Mouse (Mus musculus): Measurements from ENCODE around the gene Atp8b4.
"Not testable (repeated sequence)": the region's sequence is repeated elsewhere in the genome, so short reads cannot be mapped to it uniquely, and the experiment has no call there.

Gene Atp8b4

GRCm38 (mm10) chr2:126500521-126500920 lies at the start of gene Atp8b4:
TSS of gene Atp8b4 (minus strand) at chr2:126500674.
- DNase-seq (ENCODE audit: extremely low read depth, low read depth), result no peak

GRCm38 (mm10) chr2:126549681-126550080 lies 49.2 kb upstream of the Atp8b4 start:
- DNase-seq (ENCODE audit: extremely low read depth, low read depth), result no peak

- DNase-seq (ENCODE audit: extremely low read depth, low read depth), result no peak
Measured at GRCm38 (mm10) chr2:126546392-126546791, 45.9 kb upstream of the Atp8b4 start.

- no peak for DNase-seq (ENCODE audit: extremely low read depth, low read depth)
Measured at GRCm38 (mm10) chr2:126545297-126545696, 44.8 kb upstream of the Atp8b4 start.

- no peak for DNase-seq (ENCODE audit: extremely low read depth, low read depth)
Measured at GRCm38 (mm10) chr2:126542211-126542610, 41.7 kb upstream of the Atp8b4 start.

- DNase-seq (ENCODE audit: extremely low read depth, low read depth), result no peak
Measured at GRCm38 (mm10) chr2:126540390-126540925, 40.0 kb upstream of the Atp8b4 start.

- DNase-seq (ENCODE audit: extremely low read depth, low read depth), result no peak
Measured at GRCm38 (mm10) chr2:126537654-126538053, 37.2 kb upstream of the Atp8b4 start.

GRCm38 (mm10) chr2:126530581-126530980 lies 30.1 kb upstream of the Atp8b4 start:
- DNase-seq (ENCODE audit: extremely low read depth, low read depth), result no peak

- DNase-seq (ENCODE audit: extremely low read depth, low read depth), result peak; percentile 44
Measured at GRCm38 (mm10) chr2:126527461-126527860, 27.0 kb upstream of the Atp8b4 start.

GRCm38 (mm10) chr2:126524271-126524670 lies 23.8 kb upstream of the Atp8b4 start:
- no peak for DNase-seq (ENCODE audit: extremely low read depth, low read depth)

GRCm38 (mm10) chr2:126523101-126523745 lies 22.7 kb upstream of the Atp8b4 start:
- DNase-seq (ENCODE audit: extremely low read depth, low read depth), result not testable (repeated sequence)

GRCm38 (mm10) chr2:126522056-126522455 lies 21.6 kb upstream of the Atp8b4 start:
- DNase-seq (ENCODE audit: extremely low read depth, low read depth), result no peak

- peak; percentile 51 for DNase-seq (ENCODE audit: extremely low read depth, low read depth)
Measured at GRCm38 (mm10) chr2:126521471-126521870, 21.0 kb upstream of the Atp8b4 start.

- DNase-seq (ENCODE audit: extremely low read depth, low read depth), result peak; percentile 62
Measured at GRCm38 (mm10) chr2:126520828-126521227, 20.4 kb upstream of the Atp8b4 start.

- DNase-seq (ENCODE audit: extremely low read depth, low read depth), result no peak
Measured at GRCm38 (mm10) chr2:126519872-126520581, 19.6 kb upstream of the Atp8b4 start.

GRCm38 (mm10) chr2:126515069-126515826 lies 14.8 kb upstream of the Atp8b4 start:
- DNase-seq (ENCODE audit: extremely low read depth, low read depth), result no peak

- no peak for DNase-seq (ENCODE audit: extremely low read depth, low read depth)
Measured at GRCm38 (mm10) chr2:126508228-126508627, 7.8 kb upstream of the Atp8b4 start.

GRCm38 (mm10) chr2:126507477-126507876 lies 7.0 kb upstream of the Atp8b4 start:
- DNase-seq (ENCODE audit: extremely low read depth, low read depth), result no peak

GRCm38 (mm10) chr2:126505156-126505555 lies 4.7 kb upstream of the Atp8b4 start:
- DNase-seq (ENCODE audit: extremely low read depth, low read depth), result no peak

GRCm38 (mm10) chr2:126499730-126500129 lies 744 bp downstream of the Atp8b4 start:
- no peak for DNase-seq (ENCODE audit: extremely low read depth, low read depth)

- DNase-seq (ENCODE audit: extremely low read depth, low read depth), result no peak
Measured at GRCm38 (mm10) chr2:126498761-126499452, 1.6 kb downstream of the Atp8b4 start.
